Mouse (Mus musculus) heart, adult 2 months (tissue): ENCODE measurements around the gene Nxf1.

Experiments used
- CTCF ChIP-seq: fragments of 200-600 bp; IDR thresholded peaks from 2 replicates; pipeline ENCODE4 v1.8.1; 2022; ENCODE audit warnings: antibody characterized with exemption, mild to moderate bottlenecking, moderate library complexity
- EP300 ChIP-seq: fragments of 200-500 bp; IDR thresholded peaks from 2 replicates; pipeline ENCODE4 v1.6.1; 2011; ENCODE audit warnings: low read depth, low read length, control low read depth; ENCODE audit not compliant: insufficient read depth

- TF ChIP-seq CTCF: no peak
- no peak for TF ChIP-seq EP300
These were observed 47.2 kb downstream of the Nxf1 start for GRCm38 (mm10) chr19:8803879-8804660.
